Mouse (Mus musculus) heart, postnatal 0 days (tissue): ENCODE data around the gene Aldh9a1.

Source experiments
- CTCF ChIP-seq: IDR thresholded peaks from 2 replicates; pipeline ENCODE4 v1.5.1; 2016; ENCODE audit warnings: antibody characterized with exemption, control low read depth, low read depth
- EP300 ChIP-seq: IDR thresholded peaks from 2 replicates; pipeline ENCODE4 v1.6.1; 2016; ENCODE audit warnings: antibody characterized with exemption, low read depth

DNA sequence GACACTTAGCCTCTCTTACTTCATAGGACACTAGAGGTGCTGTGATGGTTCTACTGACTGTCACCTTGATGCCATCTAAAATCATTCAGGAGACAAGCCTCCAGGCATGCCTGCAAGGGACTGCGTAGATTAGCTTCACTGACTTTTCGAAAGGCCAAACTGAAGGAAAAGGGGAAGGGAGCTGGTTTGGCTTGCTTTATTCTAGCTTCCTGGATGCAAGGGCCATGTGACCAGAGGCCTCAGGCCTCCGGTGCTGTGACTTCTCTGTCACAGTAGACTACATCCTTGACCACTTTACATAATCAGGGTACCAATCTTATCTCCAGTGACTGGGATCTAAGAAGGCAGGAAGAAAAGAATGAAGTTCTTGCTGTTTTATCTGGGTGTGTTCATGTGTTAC lies 13.4 kb upstream of the Aldh9a1 start:
- no peak for TF ChIP-seq CTCF
- no peak for TF ChIP-seq EP300
